Mouse (Mus musculus) heart, embryonic 14.5 days (tissue): ENCODE measurements around the gene Wdr37. TPM values are rescaled to one million over a fixed set of nuclear protein-coding genes. Genes with fewer than 3 reads are reported as not detected.

Experiments
- ATAC-seq: fragments of 200-750 bp; cut with Nextera tagmentation; 2 replicates; pipeline ENCODE4 v1.8.0; 2017; ENCODE audit warnings: low read depth, moderate TSS enrichment; ENCODE audit not compliant: insufficient number of reproducible peaks, insufficient read depth, low FRiP score
- H3K27ac ChIP-seq, 2 experiments: fragments of 200-500 bp in 1 of 2; fragments of 300-500 bp in 1 of 2; sonication (generic) in 1 of 2; replicated peaks in 1 of 2; 2 replicates each; pipeline ENCODE4 v1.5.1; 2012 to 2014; ENCODE audit warnings: low read depth in 2 of 2, low read length in 2 of 2, control low read depth in 1 of 2, mild to moderate bottlenecking in 1 of 2, mixed read lengths in 1 of 2; ENCODE audit not compliant: control insufficient read depth in 1 of 2, insufficient read depth in 1 of 2
- H3K27me3 ChIP-seq: fragments of 300-500 bp; sonication (generic); 2 replicates; pipeline ENCODE4 v1.6.1; 2014; ENCODE audit warnings: mild to moderate bottlenecking, low read length, control low read depth; ENCODE audit not compliant: control insufficient read depth, insufficient read depth
- H3K36me3 ChIP-seq: fragments of 300-500 bp; sonication (generic); 2 replicates; pipeline ENCODE4 v1.6.1; 2014; ENCODE audit warnings: mild to moderate bottlenecking, control low read depth, low read length, mixed read lengths; ENCODE audit not compliant: control insufficient read depth, insufficient read depth
- H3K4me1 ChIP-seq, 2 experiments: fragments of 200-500 bp in 1 of 2; fragments of 300-500 bp in 1 of 2; sonication (generic) in 1 of 2; 2 replicates each; pipeline ENCODE4 v1.6.1; 2012 to 2014; ENCODE audit warnings: low read length in 2 of 2, control low read depth in 1 of 2, mixed read lengths in 1 of 2; ENCODE audit not compliant: control insufficient read depth in 2 of 2, insufficient read depth in 2 of 2
- H3K4me2 ChIP-seq: fragments of 300-500 bp; sonication (generic); 2 replicates; pipeline ENCODE4 v1.6.1; 2014; ENCODE audit warnings: mild to moderate bottlenecking, low read length
- H3K4me3 ChIP-seq, 2 experiments: fragments of 200-500 bp in 1 of 2; fragments of 300-500 bp in 1 of 2; sonication (generic) in 1 of 2; 2 replicates each; pipeline ENCODE4 v1.5.1; 2012 to 2014; ENCODE audit warnings: low read length in 2 of 2, mild to moderate bottlenecking in 2 of 2, control low read depth in 1 of 2, low read depth in 1 of 2, moderate library complexity in 1 of 2; ENCODE audit not compliant: control insufficient read depth in 1 of 2, insufficient read depth in 1 of 2
- H3K9ac ChIP-seq: fragments of 300-500 bp; sonication (generic); 2 replicates; pipeline ENCODE4 v1.6.1; 2014; ENCODE audit warnings: mild to moderate bottlenecking, low read length
- H3K9me3 ChIP-seq: fragments of 300-500 bp; sonication (generic); 2 replicates; pipeline ENCODE4 v1.6.1; 2016; ENCODE audit warnings: low read length, control low read depth; ENCODE audit not compliant: control insufficient read depth
- WGBS: fragments of 180-500 bp; shearing (Covaris S2); extraction: QIAGEN DNeasy Blood & Tissue Kit; methylation state at CpG from one replicate; pipeline ENCODE4 v1.1.7; 2014; 5-methylcytosine and 5-hydroxymethylcytosine counted together
- polyA plus RNA-seq: library from polyadenylated mRNA; unstranded; fragments of >200 nt; fragmentation: Nextera tagmentation; extraction: Ambion mirVana; gene quantifications from 2 replicates; pipeline ENCODE4 v1.2.1, GENCODE M21; 2014

Wdr37 gene
- polyA plus RNA-seq, 1 experiment from 2014 or later: 23.8 TPM

GRCm38 (mm10) chr13:8828946-8829345 lies 42.8 kb downstream of the Wdr37 start:
- Histone ChIP-seq H3K36me3 (peaks cover 47% of the 10 kb centered on the region), H3K9ac (no peak overlapping the region), H3K9me3 (no peaks in the 10 kb centered on the region), H3K4me2 (no peak overlapping the region), H3K4me1 (no peaks in the 10 kb centered on the region), H3K4me3 (no peak overlapping the region), H3K27me3 (no peaks in the 10 kb centered on the region), H3K27ac (no peak overlapping the region)
- WGBS: 79% methylated on average over 1 of the region's 1 CpGs
- ATAC-seq: no peak

- no peak overlapping the region for H3K9ac ChIP-seq
- no peak overlapping the region for H3K27ac ChIP-seq
- H3K4me1 ChIP-seq: no peaks in the 10 kb centered on the region
- 69% methylated on average over 8 of the region's 8 CpGs for WGBS
- no peak for ATAC-seq
- no peaks in the 10 kb centered on the region for H3K27me3 ChIP-seq
- H3K4me2 ChIP-seq: no peak overlapping the region
- peaks cover 62% of the 10 kb centered on the region for H3K36me3 ChIP-seq
- no peaks in the 10 kb centered on the region for H3K9me3 ChIP-seq
- H3K4me3 ChIP-seq: no peak overlapping the region
Observed at GRCm38 (mm10) chr13:8823546-8823945, 48.2 kb downstream of the Wdr37 start.

DNA sequence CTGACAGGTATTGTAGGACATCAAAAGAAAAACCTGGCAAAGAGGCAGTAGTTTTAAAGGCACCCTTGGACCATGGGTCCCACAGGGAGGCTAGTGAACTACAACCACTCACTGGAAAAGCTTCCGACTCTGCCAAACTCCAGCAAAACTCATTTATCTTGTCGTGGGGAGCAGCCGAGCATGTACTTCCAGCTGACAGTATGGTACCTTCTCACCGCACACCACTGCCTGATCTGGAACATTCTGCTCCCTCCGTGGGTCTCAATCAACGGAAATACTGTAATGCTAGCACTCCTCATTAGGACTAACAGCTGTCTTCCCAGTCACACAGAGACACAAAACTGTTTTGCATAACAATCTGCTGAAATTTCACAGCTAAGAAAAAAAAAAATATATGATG lies 48.6 kb downstream of the Wdr37 start:
- peaks cover 62% of the 10 kb centered on the region for H3K36me3 ChIP-seq
- no peaks in the 10 kb centered on the region for H3K9me3 ChIP-seq
- ATAC-seq: no peak
- WGBS: 90% methylated on average over 6 of the region's 6 CpGs
- H3K27ac ChIP-seq: no peak overlapping the region
- H3K4me3 ChIP-seq: no peak overlapping the region
- no peak overlapping the region for H3K9ac ChIP-seq
- no peak overlapping the region for H3K4me2 ChIP-seq
- no peaks in the 10 kb centered on the region for H3K4me1 ChIP-seq
- no peaks in the 10 kb centered on the region for H3K27me3 ChIP-seq

- WGBS: 93% methylated on average over 4 of the region's 4 CpGs
- Histone ChIP-seq H3K9ac (no peak overlapping the region), H3K9me3 (no peaks in the 10 kb centered on the region), H3K4me2 (no peak overlapping the region), H3K27me3 (no peaks in the 10 kb centered on the region), H3K4me1 (no peaks in the 10 kb centered on the region), H3K36me3 (peaks cover 65% of the 10 kb centered on the region), H3K27ac (no peak overlapping the region), H3K4me3 (no peak overlapping the region)
- no peak for ATAC-seq
Observed at GRCm38 (mm10) chr13:8822201-8822600, 49.5 kb downstream of the Wdr37 start.

- no peak for ATAC-seq
- Histone ChIP-seq H3K27me3 (no peaks in the 10 kb centered on the region), H3K9ac (no peak overlapping the region), H3K9me3 (no peaks in the 10 kb centered on the region), H3K4me2 (no peak overlapping the region), H3K4me3 (no peak overlapping the region), H3K27ac (no peak overlapping the region), H3K4me1 (peaks cover 3 to 6% of the 10 kb centered on the region in 2 experiments), H3K36me3 (peaks cover 17% of the 10 kb centered on the region)
- 94% methylated on average over 2 of the region's 2 CpGs for WGBS
Observed at GRCm38 (mm10) chr13:8805931-8806330, 65.8 kb downstream of the Wdr37 start.

DNA sequence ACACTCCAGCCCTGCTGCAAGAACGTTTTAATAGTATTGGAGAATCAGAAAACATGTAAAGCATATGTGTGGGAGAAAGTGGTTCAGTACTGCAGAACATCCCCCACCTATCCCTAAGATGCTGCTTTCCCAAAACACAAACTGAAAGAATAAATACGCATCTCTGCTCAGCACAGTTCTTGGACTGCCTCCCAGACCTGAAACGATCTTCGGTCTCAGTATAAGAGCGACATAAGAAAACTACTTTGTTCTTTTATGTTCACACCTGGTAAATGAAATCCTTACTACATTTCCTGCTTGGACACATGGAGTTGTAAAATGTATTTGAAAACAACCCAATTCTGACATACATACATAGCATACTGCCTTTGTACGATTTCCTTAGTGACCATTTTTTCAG lies 71.1 kb downstream of the Wdr37 start:
- Histone ChIP-seq H3K36me3 (peaks cover 13% of the 10 kb centered on the region), H3K27ac (no peak overlapping the region), H3K4me1 (peaks cover 3 to 6% of the 10 kb centered on the region in 2 experiments), H3K27me3 (no peaks in the 10 kb centered on the region), H3K4me3 (no peak overlapping the region), H3K9me3 (no peaks in the 10 kb centered on the region), H3K4me2 (no peak overlapping the region), H3K9ac (no peak overlapping the region)
- no peak for ATAC-seq
- WGBS: 77% methylated on average over 6 of the region's 6 CpGs

DNA sequence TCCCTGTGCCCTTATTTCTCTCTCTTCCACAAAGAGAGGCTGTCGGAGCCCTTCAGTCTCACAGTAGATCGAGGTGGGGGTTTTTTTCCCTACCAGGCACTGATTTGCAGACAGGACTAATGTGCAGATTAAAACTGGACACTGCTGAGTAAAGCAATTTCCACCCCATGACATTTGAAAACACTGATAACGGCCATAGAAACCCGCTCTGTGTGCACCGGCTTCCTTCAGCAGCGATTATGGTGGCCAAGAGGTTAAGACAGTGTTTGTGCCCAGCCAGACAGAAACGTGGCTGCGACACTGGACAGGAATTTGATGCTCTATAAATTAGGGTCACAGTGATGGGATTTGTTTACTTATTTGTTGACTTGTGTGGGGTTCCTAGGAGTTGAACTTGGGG lies 78.5 kb downstream of the Wdr37 start:
- Histone ChIP-seq H3K4me2 (peak overlapping the region; percentile 27), H3K4me3 (no peak overlapping the region), H3K27me3 (no peaks in the 10 kb centered on the region), H3K36me3 (no peaks in the 10 kb centered on the region), H3K9me3 (no peaks in the 10 kb centered on the region), H3K9ac (no peak overlapping the region; the same call in 1 of the 2 replicates), H3K4me1 (peaks cover 3 to 7% of the 10 kb centered on the region in 2 experiments; a peak in 3 of 4 replicates), H3K27ac (no peak overlapping the region)
- 23% methylated on average over 8 of the region's 8 CpGs for WGBS
- ATAC-seq: peak; percentile 50; the same call in 1 of the 2 replicates

- Histone ChIP-seq H3K36me3 (no peaks in the 10 kb centered on the region), H3K4me3 (no peak overlapping the region), H3K4me2 (no peak overlapping the region), H3K27me3 (peaks cover 4% of the 10 kb centered on the region; the same call in 1 of the 2 replicates), H3K9me3 (no peaks in the 10 kb centered on the region), H3K4me1 (no peaks in the 10 kb centered on the region), H3K9ac (no peak overlapping the region), H3K27ac (no peak overlapping the region)
- no peak for ATAC-seq
- WGBS: 39% methylated on average over 9 of the region's 9 CpGs
Observed at GRCm38 (mm10) chr13:8785185-8785584, 86.5 kb downstream of the Wdr37 start.
